Mouse (Mus musculus) midbrain, embryonic 15.5 days (tissue): ENCODE data around the gene Slc25a25. TPM values are rescaled to one million over a fixed set of nuclear protein-coding genes. Genes with fewer than 3 reads are reported as not detected.
A peak's percentile ranks its signal among the peaks of the same experiment; 100 is the strongest.

Experiments
- ATAC-seq: fragments of 200-750 bp; cut with Nextera tagmentation; replicated peaks from 2 replicates; pipeline ENCODE4 v1.8.0; 2017; ENCODE audit warnings: moderate TSS enrichment
- H3K27ac ChIP-seq: fragments of 300-500 bp; sonication (generic); 2 replicates; pipeline ENCODE4 v1.5.1; 2015; ENCODE audit warnings: mild to moderate bottlenecking, inconsistent platforms
- H3K27me3 ChIP-seq: fragments of 300-500 bp; sonication (generic); replicated peaks from 2 replicates; pipeline ENCODE4 v1.6.1; 2015; ENCODE audit warnings: inconsistent platforms
- H3K36me3 ChIP-seq: fragments of 300-500 bp; sonication (generic); replicated peaks from 2 replicates; pipeline ENCODE4 v1.6.1; 2015; ENCODE audit warnings: inconsistent platforms
- H3K4me1 ChIP-seq: fragments of 300-500 bp; sonication (generic); 2 replicates; pipeline ENCODE4 v1.6.1; 2015; ENCODE audit warnings: inconsistent platforms
- H3K4me2 ChIP-seq: fragments of 300-500 bp; sonication (generic); 2 replicates; pipeline ENCODE4 v1.6.1; 2015; ENCODE audit warnings: inconsistent platforms, mild to moderate bottlenecking, moderate library complexity
- H3K4me3 ChIP-seq: fragments of 300-500 bp; sonication (generic); 2 replicates; pipeline ENCODE4 v1.5.1; 2015; ENCODE audit warnings: mild to moderate bottlenecking, inconsistent platforms
- H3K9ac ChIP-seq: fragments of 300-500 bp; sonication (generic); 2 replicates; pipeline ENCODE4 v1.6.1; 2015; ENCODE audit warnings: mild to moderate bottlenecking, inconsistent platforms
- H3K9me3 ChIP-seq: fragments of 300-500 bp; sonication (generic); 2 replicates; pipeline ENCODE4 v1.6.1; 2016; ENCODE audit warnings: inconsistent platforms
- WGBS: fragments of 180-500 bp; shearing (Covaris S2); methylation state at CpG from one replicate; pipeline ENCODE4 v1.1.7; 2015; ENCODE audit warnings: mixed read lengths; 5-methylcytosine and 5-hydroxymethylcytosine counted together
- polyA plus RNA-seq: library from polyadenylated mRNA; unstranded; fragments of >200 nt; fragmentation: Nextera tagmentation; extraction: Ambion mirVana; gene quantifications from 2 replicates; pipeline ENCODE4 v1.2.1, GENCODE M21; 2015

The Slc25a25 gene
- polyA plus RNA-seq, 1 experiment from 2014 or later, result 60.1 TPM

- Histone ChIP-seq H3K9me3 (no peaks in the 10 kb centered on the region), H3K4me2 (no peak overlapping the region; the same call in 1 of the 2 replicates), H3K27ac (no peak overlapping the region), H3K27me3 (0 out of 2 replicates have a peak, but pooled peaks cover 2% of the 10 kb centered on the region), H3K4me1 (peaks cover 13% of the 10 kb centered on the region), H3K9ac (no peak overlapping the region), H3K36me3 (peaks cover 17% of the 10 kb centered on the region; the same call in 1 of the 2 replicates), H3K4me3 (no peak overlapping the region)
- WGBS, result 84% methylated on average over 2 of the region's 2 CpGs
- ATAC-seq, result no peak
Observed at GRCm38 (mm10) chr2:32382689-32383088, 68.6 kb downstream of the Slc25a25 start.

GRCm38 (mm10) chr2:32381775-32382223, 69.4 kb downstream of the Slc25a25 start, which contains the start of gene 1110008P14Rik:
Gene 1110008P14Rik (minus strand): TSS chr2:32381938.
- H3K27ac ChIP-seq, result peak within 1 kb of the TSS; percentile 54
- H3K36me3 ChIP-seq, result peaks cover 25% of the 10 kb centered on the region; the same call in 1 of the 2 replicates
- H3K4me1 ChIP-seq, result peaks cover 13% of the 10 kb centered on the region
- peak; percentile 88 for ATAC-seq
- peak within 1 kb of the TSS; percentile 67 for H3K9ac ChIP-seq
- H3K4me2 ChIP-seq, result peak within 1 kb of the TSS; percentile 82
- H3K9me3 ChIP-seq, result no peaks in the 10 kb centered on the region
- H3K27me3 ChIP-seq, result 0 out of 2 replicates have a peak, but pooled peaks cover 2% of the 10 kb centered on the region
- under 1% methylated on average over 42 of the region's 47 CpGs for WGBS
- H3K4me3 ChIP-seq, result peak within 1 kb of the TSS; percentile 63

- under 1% methylated on average over 27 of the region's 27 CpGs for WGBS
- H3K36me3 ChIP-seq, result peaks cover 31% of the 10 kb centered on the region; the same call in 1 of the 2 replicates
- peak overlapping the region; percentile 63 for H3K4me3 ChIP-seq
- peak overlapping the region; percentile 82 for H3K4me2 ChIP-seq
- H3K27me3 ChIP-seq, result 0 out of 2 replicates have a peak, but pooled peaks cover 2% of the 10 kb centered on the region
- H3K4me1 ChIP-seq, result peaks cover 13% of the 10 kb centered on the region
- H3K9me3 ChIP-seq, result no peaks in the 10 kb centered on the region
- peak; percentile 66 for ATAC-seq
- H3K9ac ChIP-seq, result peak overlapping the region; percentile 67
- H3K27ac ChIP-seq, result peak overlapping the region; percentile 54; the same call in 1 of the 2 replicates
Observed at GRCm38 (mm10) chr2:32381141-32381774, 70.0 kb downstream of the Slc25a25 start.

- no peaks in the 10 kb centered on the region for H3K9me3 ChIP-seq
- no peak overlapping the region for H3K9ac ChIP-seq
- peaks cover 13% of the 10 kb centered on the region for H3K4me1 ChIP-seq
- 91% methylated on average over 7 of the region's 7 CpGs for WGBS
- peaks cover 41% of the 10 kb centered on the region; the same call in 1 of the 2 replicates for H3K36me3 ChIP-seq
- no peak overlapping the region for H3K4me2 ChIP-seq
- no peak for ATAC-seq
- no peak overlapping the region for H3K4me3 ChIP-seq
- 0 out of 2 replicates have a peak, but pooled peaks cover 2% of the 10 kb centered on the region for H3K27me3 ChIP-seq
- H3K27ac ChIP-seq, result no peak overlapping the region
Observed at GRCm38 (mm10) chr2:32380001-32380500, 71.2 kb downstream of the Slc25a25 start.

- Histone ChIP-seq H3K9ac (no peak overlapping the region), H3K4me3 (no peak overlapping the region)
Observed at GRCm38 (mm10) chr2:32376963-32377362, 74.3 kb downstream of the Slc25a25 start.

GRCm38 (mm10) chr2:32375317-32375940, 75.8 kb downstream of the Slc25a25 start:
- 91% methylated on average over 13 of the region's 13 CpGs for WGBS
- no peak for ATAC-seq
- no peak overlapping the region for H3K27ac ChIP-seq
- no peak overlapping the region for H3K4me2 ChIP-seq
- H3K4me3 ChIP-seq, result no peak overlapping the region
- H3K4me1 ChIP-seq, result no peaks in the 10 kb centered on the region; the same call in 1 of the 2 replicates
- H3K9ac ChIP-seq, result no peak overlapping the region
- no peaks in the 10 kb centered on the region for H3K27me3 ChIP-seq
- H3K36me3 ChIP-seq, result peaks cover 69% of the 10 kb centered on the region; the same call in 1 of the 2 replicates
- no peaks in the 10 kb centered on the region for H3K9me3 ChIP-seq

More at GRCm38 (mm10) chr2:32376963-32377362, 74.3 kb downstream of the Slc25a25 start:
- no peaks in the 10 kb centered on the region for H3K27me3 ChIP-seq
- H3K36me3 ChIP-seq, result peaks cover 55% of the 10 kb centered on the region; the same call in 1 of the 2 replicates
- peaks cover 11% of the 10 kb centered on the region for H3K4me1 ChIP-seq
- WGBS, result 95% methylated on average over 10 of the region's 10 CpGs
- H3K4me2 ChIP-seq, result no peak overlapping the region
- ATAC-seq, result no peak
- no peaks in the 10 kb centered on the region for H3K9me3 ChIP-seq
- no peak overlapping the region for H3K27ac ChIP-seq

- Histone ChIP-seq H3K4me2 (no peak overlapping the region), H3K27me3 (no peaks in the 10 kb centered on the region), H3K9ac (no peak overlapping the region), H3K36me3 (peaks cover 74% of the 10 kb centered on the region; the same call in 1 of the 2 replicates), H3K4me3 (no peak overlapping the region), H3K27ac (no peak overlapping the region), H3K4me1 (no peaks in the 10 kb centered on the region), H3K9me3 (no peaks in the 10 kb centered on the region)
- ATAC-seq, result no peak
- WGBS, result 90% methylated on average over 10 of the region's 10 CpGs
Observed at GRCm38 (mm10) chr2:32374191-32374590, 77.1 kb downstream of the Slc25a25 start.

GRCm38 (mm10) chr2:32367315-32367714, 83.9 kb downstream of the Slc25a25 start:
- no peak for ATAC-seq
- no peaks in the 10 kb centered on the region for H3K27me3 ChIP-seq
- H3K36me3 ChIP-seq, result peaks cover 37% of the 10 kb centered on the region
- H3K4me1 ChIP-seq, result peaks cover 15% of the 10 kb centered on the region
- WGBS, result 97% methylated on average over 5 of the region's 5 CpGs
- no peak overlapping the region for H3K4me3 ChIP-seq
- H3K9ac ChIP-seq, result no peak overlapping the region
- H3K27ac ChIP-seq, result no peak overlapping the region
- no peak overlapping the region for H3K4me2 ChIP-seq
- no peaks in the 10 kb centered on the region for H3K9me3 ChIP-seq

Other genes starting within 250 kb of the Slc25a25 start
- 32.8 and 37.7 TPM in 2 replicates for gene Pomt1, start 214.9 kb downstream of the Slc25a25 start, polyA plus RNA-seq
- gene Uck1, start 191.3 kb downstream of the Slc25a25 start, polyA plus RNA-seq, result 112 and 117 TPM in 2 replicates
- gene Golga2, start 164.1 kb downstream of the Slc25a25 start, polyA plus RNA-seq, result 34.1 and 35.6 TPM in 2 replicates
- 404 TPM in 2 replicates for gene Swi5, start 163.4 kb downstream of the Slc25a25 start, polyA plus RNA-seq
- 62.5 and 64.4 TPM in 2 replicates for gene Ciz1, start 99.1 kb downstream of the Slc25a25 start, polyA plus RNA-seq
- 78.4 and 79.0 TPM in 2 replicates for gene Dnm1, start 98.1 kb downstream of the Slc25a25 start, polyA plus RNA-seq
- gene 1110008P14Rik, start 69.5 kb downstream of the Slc25a25 start, polyA plus RNA-seq, result 116 and 117 TPM in 2 replicates
- gene Lcn2, start 63.2 kb downstream of the Slc25a25 start, polyA plus RNA-seq, result 0.44 and 0.83 TPM in 2 replicates
- gene Ptges2, start 55.5 kb downstream of the Slc25a25 start, polyA plus RNA-seq, result 51.3 and 54.2 TPM in 2 replicates
- gene Naif1, start 988 bp downstream of the Slc25a25 start, polyA plus RNA-seq, result 5.7 and 5.9 TPM in 2 replicates
- 7.3 TPM in 2 replicates for gene Fam102a, start 83.9 kb upstream of the Slc25a25 start, polyA plus RNA-seq
- 145 and 150 TPM in 2 replicates for gene Dpm2, start 119.4 kb upstream of the Slc25a25 start, polyA plus RNA-seq
- gene Pip5kl1, start 123.4 kb upstream of the Slc25a25 start, polyA plus RNA-seq, result 11.3 and 11.8 TPM in 2 replicates
- 0.60 and 0.86 TPM in 2 replicates for gene 9430097D07Rik, start 124.2 kb upstream of the Slc25a25 start, polyA plus RNA-seq
- gene St6galnac4, start 135.7 kb upstream of the Slc25a25 start, polyA plus RNA-seq, result 33.3 and 36.5 TPM in 2 replicates
- 24.2 and 26.9 TPM in 2 replicates for gene St6galnac6, start 148.3 kb upstream of the Slc25a25 start, polyA plus RNA-seq
- gene Ak1, start 170.3 kb upstream of the Slc25a25 start, polyA plus RNA-seq, result 97.6 and 101 TPM in 2 replicates
- gene Eng, start 195.2 kb upstream of the Slc25a25 start, polyA plus RNA-seq, result 32.4 and 32.8 TPM in 2 replicates